Mouse (Mus musculus) ovary, postnatal 36 days (tissue): Measurements from ENCODE around the gene Usp19.

ENCODE experiments used
- DNase-seq: peaks from one replicate; pipeline ENCODE4 v3.0.0; 2022; ENCODE audit warnings: low spot score, mixed read lengths

Gene Usp19

DNA sequence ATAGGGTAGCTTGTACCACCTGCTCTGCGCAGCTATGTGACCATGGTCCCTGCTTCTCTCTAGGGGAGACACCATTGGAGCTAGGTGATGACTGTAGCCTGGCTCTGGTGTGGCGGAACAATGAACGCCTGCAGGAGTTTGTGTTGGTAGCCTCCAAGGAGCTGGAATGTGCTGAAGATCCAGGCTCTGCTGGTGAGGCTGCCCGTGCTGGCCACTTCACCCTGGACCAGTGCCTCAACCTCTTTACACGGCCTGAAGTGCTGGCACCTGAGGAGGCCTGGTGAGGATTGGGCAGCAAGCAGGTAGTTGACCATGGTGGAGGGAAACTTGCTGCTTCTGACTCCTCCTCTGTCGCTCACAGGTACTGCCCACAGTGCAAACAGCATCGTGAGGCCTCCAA is 8.8 kb downstream of the Usp19 start:
- DNase-seq: no peak

DNA sequence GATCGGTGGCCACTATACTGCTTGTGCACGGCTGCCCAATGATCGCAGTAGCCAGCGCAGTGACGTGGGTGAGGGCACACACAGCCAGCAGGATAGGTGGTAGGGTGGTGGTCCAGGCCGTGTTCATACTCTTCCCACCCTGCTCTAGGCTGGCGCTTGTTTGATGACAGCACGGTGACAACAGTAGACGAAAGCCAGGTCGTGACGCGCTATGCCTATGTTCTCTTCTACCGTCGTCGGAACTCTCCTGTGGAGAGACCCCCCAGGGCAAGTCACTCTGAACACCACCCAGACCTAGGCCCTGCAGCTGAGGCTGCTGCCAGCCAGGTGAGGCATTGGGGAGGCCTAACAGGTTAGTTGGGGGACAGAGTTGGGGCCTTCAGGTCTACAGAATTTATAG is 9.5 kb downstream of the Usp19 start:
- DNase-seq: no peak

DNA sequence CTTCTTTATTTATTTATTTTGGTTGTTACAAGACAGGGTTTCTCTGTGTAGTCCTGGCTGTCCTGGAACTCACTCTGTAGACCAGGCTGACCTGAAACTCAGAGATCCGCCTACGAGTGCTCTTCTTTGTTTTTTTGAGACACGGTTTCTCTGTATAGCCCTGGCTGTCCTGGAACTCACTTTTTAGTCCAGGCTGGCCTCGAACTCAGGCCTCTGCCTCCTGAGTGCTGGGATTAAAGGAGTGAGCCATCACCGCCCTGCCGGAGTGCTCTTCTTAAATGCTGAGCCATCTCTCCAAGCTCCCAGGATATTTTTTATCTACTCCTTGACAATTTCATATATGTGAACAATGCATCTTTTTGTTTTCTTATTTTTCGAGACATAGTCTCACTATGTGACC is 16.5 kb downstream of the Usp19 start:
- DNase-seq: no peak

DNA sequence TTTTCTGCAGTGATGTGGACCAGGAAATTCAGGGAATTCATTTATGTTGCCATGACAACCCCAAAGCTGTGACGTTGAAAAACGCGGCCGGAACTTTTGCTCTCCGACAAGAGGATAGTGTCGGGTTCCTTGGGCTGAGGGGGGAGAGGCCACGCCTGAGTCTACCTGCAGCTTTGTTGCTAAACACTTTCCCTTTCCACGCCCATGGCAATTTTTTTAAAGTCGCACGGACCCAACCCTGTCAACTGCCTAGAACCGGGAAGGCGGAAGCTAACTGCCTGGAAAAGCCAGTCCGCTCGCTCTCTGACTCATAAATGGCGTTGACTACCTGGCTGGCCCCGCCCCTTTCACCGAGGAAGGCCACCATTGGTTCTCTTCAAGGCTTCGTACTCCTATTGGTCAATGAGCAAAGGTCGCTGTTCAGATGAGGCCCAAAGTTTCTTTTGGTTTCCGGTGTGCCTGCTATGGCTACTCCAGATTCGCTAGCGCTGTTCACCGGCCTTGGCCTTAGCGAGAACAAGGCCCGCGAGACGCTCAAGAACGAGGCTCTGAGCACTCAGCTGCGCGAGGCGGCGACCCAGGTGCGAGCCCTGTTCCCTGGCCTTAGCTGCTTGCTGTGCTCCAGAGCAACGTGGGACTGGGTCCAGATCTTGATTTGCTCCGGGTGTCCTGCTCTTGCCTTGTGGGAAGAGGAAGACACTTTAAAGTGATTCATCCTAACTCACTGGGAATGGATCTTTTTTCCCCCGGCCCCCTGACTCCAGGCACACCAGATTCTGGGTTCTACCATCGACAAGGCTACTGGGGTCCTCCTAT is 17.4 kb downstream of the Usp19 start, which contains the start of gene Qars:
Gene Qars, plus strand, starts transcription at position 88 of the 816 bp plus-strand sequence.
- peak; percentile 90 for DNase-seq

- DNase-seq: no peak
These were observed 18.4 kb downstream of the Usp19 start for GRCm38 (mm10) chr9:108508776-108509175.

DNA sequence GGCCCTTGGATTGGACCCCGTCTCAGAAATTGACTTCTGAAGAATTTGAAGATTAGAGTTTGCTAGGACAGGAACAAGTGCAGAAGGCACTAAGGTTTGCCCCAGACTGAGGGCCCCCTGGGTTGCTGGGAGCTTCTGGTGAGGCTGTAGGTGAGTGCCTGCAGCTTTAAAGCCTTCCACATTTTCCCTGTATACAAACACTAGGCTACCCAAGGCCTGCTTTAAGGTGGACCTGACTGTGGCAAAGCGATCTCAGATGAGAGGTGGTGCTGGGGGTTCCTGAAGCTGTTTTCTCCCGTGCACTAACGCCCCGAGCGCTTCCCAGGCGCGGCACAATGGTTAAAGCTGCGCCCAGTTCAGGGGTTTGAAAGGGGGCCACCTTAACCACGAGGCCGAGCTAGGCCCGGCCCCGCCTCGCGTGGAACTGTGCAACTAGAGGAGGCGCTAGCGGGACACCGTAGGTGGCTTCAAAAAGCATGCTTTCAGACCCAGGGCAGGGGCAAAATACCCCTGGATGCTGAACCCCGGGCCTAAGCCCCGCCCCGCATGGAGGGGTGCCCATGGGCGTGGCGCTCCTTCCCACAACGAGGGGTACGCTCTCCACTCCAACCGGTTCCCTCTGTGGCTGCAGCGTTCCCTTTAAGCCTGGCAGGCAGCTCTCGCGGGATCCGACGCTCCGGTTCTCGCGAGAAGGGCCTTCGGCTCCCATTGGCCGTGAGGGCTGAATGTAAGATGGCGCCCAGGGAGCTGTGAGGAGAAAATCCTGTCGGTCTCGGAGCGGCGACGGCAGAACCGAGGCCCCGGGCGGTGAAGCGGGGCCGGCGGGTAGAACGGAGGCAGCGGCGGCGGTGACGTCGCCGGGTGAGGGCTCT is 26.2 kb downstream of the Usp19 start, which contains the start of gene Qrich1:
Gene Qrich1, plus strand, starts transcription at position 427 of the 872 bp plus-strand sequence.
- peak; percentile 94 for DNase-seq

GRCm38 (mm10) chr9:108517253-108517930 is 27.0 kb downstream of the Usp19 start:
- DNase-seq: peak; percentile 86

DNA sequence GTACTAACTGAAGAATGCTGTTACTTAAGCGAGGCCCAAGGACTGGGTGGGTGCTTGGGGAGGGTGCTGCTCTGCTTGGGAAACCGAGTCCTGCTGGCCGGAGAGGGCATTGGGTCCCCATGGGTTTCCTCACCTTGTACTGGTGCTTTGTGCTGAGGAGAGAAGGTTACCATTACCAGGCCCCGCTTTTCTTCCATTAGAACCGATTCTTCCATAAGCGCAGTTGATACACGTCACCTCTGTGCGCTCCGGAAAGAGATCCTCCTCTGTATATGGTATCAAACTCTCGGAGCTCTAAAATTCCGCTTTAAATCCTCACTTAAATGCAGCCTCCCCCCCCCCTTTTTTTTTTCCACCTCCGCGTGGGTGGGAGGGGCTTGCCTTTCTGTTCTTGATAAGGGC is 27.5 kb downstream of the Usp19 start:
- no peak for DNase-seq

GRCm38 (mm10) chr9:108521604-108522003 is 31.2 kb downstream of the Usp19 start:
- DNase-seq: no peak

- DNase-seq: no peak
These were observed 32.9 kb downstream of the Usp19 start for GRCm38 (mm10) chr9:108523341-108523740.

DNA sequence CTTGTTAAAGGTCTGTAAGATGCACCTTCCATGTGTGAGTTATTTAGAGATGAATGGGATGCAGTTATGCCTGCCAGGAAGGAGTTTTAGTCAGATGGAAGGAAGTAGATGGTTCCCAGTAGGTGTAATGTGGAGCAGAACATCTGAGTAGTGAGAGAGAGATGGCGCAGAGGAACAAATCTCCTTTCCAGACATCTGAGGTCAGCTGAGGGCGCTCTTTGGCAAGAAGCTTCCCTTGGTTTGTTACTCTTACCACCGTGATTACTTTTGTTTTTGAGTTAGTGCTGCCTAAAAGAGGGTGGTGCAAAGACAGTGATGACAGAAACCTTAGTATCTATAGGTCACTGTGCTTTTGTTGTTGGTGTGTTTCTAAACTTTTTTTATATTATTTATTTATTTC is 35.0 kb downstream of the Usp19 start:
- no peak for DNase-seq

- no peak for DNase-seq
These were observed 40.6 kb downstream of the Usp19 start for GRCm38 (mm10) chr9:108530954-108531353.

- DNase-seq: no peak
These were observed 41.1 kb downstream of the Usp19 start for GRCm38 (mm10) chr9:108531496-108531895.

GRCm38 (mm10) chr9:108540846-108541245 is 50.4 kb downstream of the Usp19 start:
- DNase-seq: no peak

GRCm38 (mm10) chr9:108545986-108546385 is 55.6 kb downstream of the Usp19 start:
- no peak for DNase-seq

DNA sequence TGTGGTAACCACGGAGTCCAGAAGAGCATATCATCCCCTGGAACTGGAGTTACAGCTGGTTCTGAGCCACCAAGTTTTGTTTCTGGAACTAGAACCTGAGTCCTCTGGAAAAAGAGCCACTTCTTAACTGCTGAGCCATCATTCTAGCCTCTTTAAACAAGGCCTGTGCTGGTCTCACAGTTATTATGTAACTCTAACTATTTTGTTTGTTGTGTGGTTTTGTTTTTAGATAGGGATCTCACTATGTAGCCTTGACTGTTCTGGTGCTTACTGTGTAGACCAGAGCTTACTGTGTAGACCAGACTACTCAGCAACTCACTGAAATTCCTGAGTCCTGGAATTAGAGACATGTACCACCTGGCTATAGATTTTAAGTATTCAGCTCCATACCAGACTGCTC is 56.5 kb downstream of the Usp19 start:
- no peak for DNase-seq
